ENCODE assay signal across 8 mouse cellular contexts in genomic region chr12:85686466-85687216, GRCm38 (mm10). TPM values are rescaled to one million over a fixed set of nuclear protein-coding genes. Genes with fewer than 3 reads are reported as not detected.
A peak's percentile ranks its signal among the peaks of the same experiment; 100 is the strongest.
DNase-seq lines count a peak whose midpoint lies in the region; TF ChIP-seq lines count a peak whose summit lies in the region.

TSS of gene Batf (plus strand) at chr12:85686669.

- no peak within 1 kb of the TSS for H3K27ac ChIP-seq in gastrocnemius, adult 2 months
- no peak within 1 kb of the TSS for H3K27ac ChIP-seq in bone marrow macrophage, adult 2 months (ENCODE audit: insufficient read depth, low read depth, low read length)
- no peak within 1 kb of the TSS for H3K27ac ChIP-seq in cerebellum, adult 2 months (ENCODE audit: insufficient read depth, low read length)

- peaks cover 32% of the 10 kb centered on the region for H3K36me3 ChIP-seq in megakaryocyte, embryonic 14.5 days (replicated peaks; ENCODE audit: low read length)

- DNase-seq in gastrocnemius, adult 2 months = no peak
- DNase-seq in gastrocnemius, postnatal 4 days (ENCODE audit: low spot score in 2 of 2) = no peak
- DNase-seq in induced T-regulatory cell, adult 2 months (ENCODE audit: low read depth) = peak; percentile 93
- peak; percentile 75 for DNase-seq in thymus, postnatal 25 days
- no peak for DNase-seq in left cerebral cortex, postnatal 10 days (ENCODE audit: extremely low spot score in 1 of 2, low spot score in 2 of 2)
- DNase-seq in cerebellum, adult 2 months = no peak

- H3K4me3 ChIP-seq in gastrocnemius, adult 2 months = peak within 1 kb of the TSS; percentile 51
- peak within 1 kb of the TSS; percentile 31 for H3K4me3 ChIP-seq in bone marrow macrophage, adult 2 months (ENCODE audit: insufficient read depth, low read length)
- H3K4me3 ChIP-seq in megakaryocyte, embryonic 14.5 days (replicated peaks) = peak within 1 kb of the TSS; percentile 97
- no peak within 1 kb of the TSS for H3K4me3 ChIP-seq in cerebellum, adult 2 months (replicated peaks; ENCODE audit: insufficient read depth, low read depth, low read length)

- no peaks in the 10 kb centered on the region for H3K27me3 ChIP-seq in megakaryocyte, embryonic 14.5 days (replicated peaks)
- H3K27me3 ChIP-seq in cerebellum, adult 2 months (ENCODE audit: control insufficient read depth, insufficient read depth, low read length) = no peaks in the 10 kb centered on the region

- no peak for TF ChIP-seq CTCF in gastrocnemius, adult 2 months (IDR thresholded peaks at IDR 0.05)
- no peak for TF ChIP-seq CTCF in bone marrow macrophage, adult 2 months (IDR thresholded peaks at IDR 0.05; ENCODE audit: low read depth, low read length)
- TF ChIP-seq CTCF in cerebellum, adult 2 months (IDR thresholded peaks at IDR 0.05; ENCODE audit: borderline replicate concordance, insufficient read depth, low read depth, low read length) = no peak

- peaks cover 11% of the 10 kb centered on the region; the same call in 1 of the 2 replicates for H3K9me3 ChIP-seq in megakaryocyte, embryonic 14.5 days

- intact Hi-C loops in gastrocnemius, adult 2 months (cut with DNase I) = no loop called here
- intact Hi-C loops in left cerebral cortex, postnatal 10 days (cut with DNase I) = no loop called here

- no peaks in the 10 kb centered on the region; the same call in 1 of the 2 replicates for H3K4me1 ChIP-seq in bone marrow macrophage, adult 2 months (ENCODE audit: control insufficient read depth, insufficient read depth, low read length)
- peaks cover 43% of the 10 kb centered on the region for H3K4me1 ChIP-seq in megakaryocyte, embryonic 14.5 days
- no peaks in the 10 kb centered on the region for H3K4me1 ChIP-seq in cerebellum, adult 2 months (ENCODE audit: control insufficient read depth, insufficient read depth, low read length)

- 62% methylated on average over 22 of the region's 22 CpGs for WGBS in cerebellum, adult 2 months

- no peak for TF ChIP-seq POLR2A in bone marrow macrophage, adult 2 months (IDR thresholded peaks at IDR 0.05; ENCODE audit: borderline replicate concordance, low read depth, low read length)
- TF ChIP-seq POLR2A in cerebellum, adult 2 months (IDR thresholded peaks at IDR 0.05; ENCODE audit: borderline replicate concordance, insufficient read depth, low read length) = no peak

RNA-seq across cellular contexts. Expression of gene Batf, which starts in this region (rescaled TPM):
- under 1 TPM in 1 of 2 experiments, not detected in 1; 0.33 TPM for total RNA-seq in gastrocnemius, adult 2 months (2021)
- total RNA-seq in gastrocnemius, postnatal 4 days (2021) = 1 to 10 TPM in 1 of 2 experiments, under 1 TPM in 1; 0.59 to 1.2 TPM
- 10.9 and 11.9 TPM in 2 replicates for polyA plus RNA-seq in bone marrow macrophage, adult 2 months (2012; ENCODE audit: insufficient read depth, insufficient read length, missing spikeins)
- polyA plus RNA-seq in megakaryocyte, embryonic 14.5 days (2012; ENCODE audit: insufficient read depth, low replicate concordance) = 27.1 and 31.7 TPM in 2 replicates
- under 1 TPM; 0.36 to 0.51 TPM for total RNA-seq in left cerebral cortex, postnatal 10 days (2021)
- 0.30 and 0.38 TPM in 2 replicates for polyA plus RNA-seq in cerebellum, adult 2 months (2012; rRNA removed)

Comparison
In these comparisons a context has a peak if more than half of its experiments do, and no peak if none do; other contexts are left out.
1. DNase-seq: peak in induced T-regulatory cell, adult 2 months (single experiment) and thymus, postnatal 25 days (single experiment); none in gastrocnemius, adult 2 months (single experiment), gastrocnemius, postnatal 4 days (0 of 2), left cerebral cortex, postnatal 10 days (0 of 2) and cerebellum, adult 2 months (0 of 2).